Mouse (Mus musculus): ENCODE measurements at regions not wholly inside any gene's neighbourhood (a gene's known extent, or its start where the extent isn't known, plus 50 kb on each side); places are given as distances from the start of the nearest gene placed in this dataset.

GRCm38 (mm10) chr6:89040919-89041318, 138.9 kb downstream of the Tpra1 start:
- WGBS (ENCODE audit: insufficient replicate concordance), result 59% methylated on average over 4 of the region's 4 CpGs
- no peak for DNase-seq
- no peak for ATAC-seq (ENCODE audit: low read depth)

DNA sequence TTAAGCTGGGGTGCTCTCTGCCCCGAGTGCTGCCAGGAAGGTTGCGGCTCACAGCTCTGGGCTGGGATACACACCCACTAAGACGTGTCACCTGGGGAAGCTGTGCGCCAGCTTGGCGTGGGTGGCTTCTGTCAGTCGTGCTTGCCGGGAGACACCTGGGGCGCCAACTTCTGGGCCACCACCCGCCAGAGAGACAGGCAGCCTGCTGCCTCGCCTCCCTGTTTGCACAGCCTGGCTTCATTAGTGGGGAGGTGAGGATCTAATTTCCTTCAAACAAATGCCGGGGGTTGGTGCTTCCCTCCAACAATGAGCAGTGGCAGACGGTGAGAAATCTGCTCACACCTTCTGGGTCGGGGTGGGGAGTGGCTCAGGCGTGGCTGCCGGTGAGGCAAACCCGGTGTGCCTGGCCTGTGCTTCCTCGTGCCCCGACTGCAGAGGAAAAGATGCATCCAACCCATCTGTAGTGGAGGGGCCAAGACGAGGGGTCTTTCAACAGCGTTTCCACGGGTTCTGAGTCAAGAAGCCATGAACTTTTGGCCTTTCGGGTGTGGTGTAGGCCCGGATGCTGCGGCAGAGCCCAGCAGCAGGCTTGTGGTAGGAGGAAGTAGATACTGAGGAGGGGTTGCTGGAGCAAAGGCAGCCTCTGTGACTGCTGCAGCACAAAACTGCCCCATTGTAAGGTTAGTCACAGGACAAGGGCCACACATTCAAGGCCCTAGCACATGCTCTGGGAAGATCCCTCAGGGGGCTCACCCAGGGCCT, 140.6 kb downstream of the Tpra1 start:
- no peak for DNase-seq
- no peak for ATAC-seq (ENCODE audit: low read depth)
- H3K36me3 ChIP-seq, result no peaks in the 10 kb centered on the region
- no peak overlapping the region for H3K4me2 ChIP-seq
- no peak overlapping the region for H3K27ac ChIP-seq
- H3K9me3 ChIP-seq (replicated peaks), result no peaks in the 10 kb centered on the region
- no peaks in the 10 kb centered on the region for H3K4me1 ChIP-seq (replicated peaks)
- H3K9ac ChIP-seq, result no peak overlapping the region
- H3K27me3 ChIP-seq, result no peaks in the 10 kb centered on the region
- no peak overlapping the region for H3K4me3 ChIP-seq (replicated peaks)
- 18% methylated on average over 24 of the region's 24 CpGs for WGBS (ENCODE audit: insufficient replicate concordance)

More at GRCm38 (mm10) chr6:89040919-89041318, 138.9 kb downstream of the Tpra1 start:
- H3K4me2 ChIP-seq, result no peak overlapping the region
- H3K9ac ChIP-seq, result no peak overlapping the region
- no peaks in the 10 kb centered on the region for H3K4me1 ChIP-seq (replicated peaks)
- no peak overlapping the region for H3K4me3 ChIP-seq (replicated peaks)
- H3K36me3 ChIP-seq, result no peaks in the 10 kb centered on the region
- no peak overlapping the region for H3K27ac ChIP-seq
- H3K9me3 ChIP-seq (replicated peaks), result no peaks in the 10 kb centered on the region
- H3K27me3 ChIP-seq, result 0 out of 2 replicates have a peak, but pooled peaks cover 4% of the 10 kb centered on the region

DNA sequence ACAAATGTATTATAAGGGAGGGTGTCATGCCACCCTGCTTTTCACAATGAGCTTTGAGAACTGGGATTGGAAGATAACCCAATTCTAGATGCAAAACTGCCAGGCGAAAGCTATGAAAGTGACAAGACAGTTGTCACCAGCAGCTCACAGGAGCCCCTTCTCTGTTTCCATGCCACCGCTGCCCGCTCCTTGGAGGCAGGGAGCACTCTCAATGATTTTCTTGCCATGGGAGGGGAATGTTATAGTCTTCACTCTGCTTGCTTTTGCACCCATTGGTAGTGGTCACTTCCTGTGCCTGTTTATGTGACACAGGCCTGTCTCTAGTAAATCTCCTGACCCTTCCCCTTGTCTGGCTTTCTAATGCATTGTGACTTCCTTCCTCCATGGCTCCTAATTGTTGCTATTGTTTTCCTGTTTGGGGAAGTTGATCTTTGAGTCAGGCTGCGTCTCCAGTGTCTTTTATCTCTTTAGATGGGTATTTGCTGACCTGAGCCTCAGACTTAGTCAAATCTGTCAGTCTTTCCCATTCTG, 143.4 kb downstream of the Tpra1 start:
- H3K9ac ChIP-seq, result no peak overlapping the region
- ATAC-seq (ENCODE audit: low read depth) (no peak), DNase-seq (no peak)
- no peaks in the 10 kb centered on the region for H3K27me3 ChIP-seq
- no peaks in the 10 kb centered on the region for H3K36me3 ChIP-seq
- no peak overlapping the region for H3K27ac ChIP-seq
- no peaks in the 10 kb centered on the region for H3K9me3 ChIP-seq (replicated peaks)
- 45% methylated on average over 4 of the region's 4 CpGs for WGBS (ENCODE audit: insufficient replicate concordance)
- H3K4me1 ChIP-seq (replicated peaks), result no peaks in the 10 kb centered on the region
- H3K4me3 ChIP-seq (replicated peaks), result no peak overlapping the region
- H3K4me2 ChIP-seq, result no peak overlapping the region

GRCm38 (mm10) chr6:89046476-89046875, 144.4 kb downstream of the Tpra1 start:
- no peaks in the 10 kb centered on the region for H3K4me1 ChIP-seq (replicated peaks)
- 43% methylated on average over 2 of the region's 2 CpGs for WGBS (ENCODE audit: insufficient replicate concordance)

GRCm38 (mm10) chr6:89047629-89048332, 145.7 kb downstream of the Tpra1 start:
- Histone ChIP-seq H3K36me3 (no peaks in the 10 kb centered on the region), H3K27me3 (no peaks in the 10 kb centered on the region), H3K9me3 (replicated peaks) (no peaks in the 10 kb centered on the region), H3K9ac (no peak overlapping the region), H3K4me1 (replicated peaks) (no peaks in the 10 kb centered on the region), H3K4me2 (no peak overlapping the region), H3K4me3 (replicated peaks) (no peak overlapping the region), H3K27ac (no peak overlapping the region)
- ATAC-seq (ENCODE audit: low read depth) (no peak), DNase-seq (no peak)
- WGBS (ENCODE audit: insufficient replicate concordance), result 34% methylated on average over 6 of the region's 6 CpGs

More at GRCm38 (mm10) chr6:89046476-89046875, 144.4 kb downstream of the Tpra1 start:
- Histone ChIP-seq H3K27ac (no peak overlapping the region), H3K9me3 (replicated peaks) (no peaks in the 10 kb centered on the region), H3K4me2 (no peak overlapping the region), H3K27me3 (no peaks in the 10 kb centered on the region), H3K4me3 (replicated peaks) (no peak overlapping the region), H3K36me3 (no peaks in the 10 kb centered on the region), H3K9ac (no peak overlapping the region)
- DNase-seq (no peak), ATAC-seq (ENCODE audit: low read depth) (no peak)

DNA sequence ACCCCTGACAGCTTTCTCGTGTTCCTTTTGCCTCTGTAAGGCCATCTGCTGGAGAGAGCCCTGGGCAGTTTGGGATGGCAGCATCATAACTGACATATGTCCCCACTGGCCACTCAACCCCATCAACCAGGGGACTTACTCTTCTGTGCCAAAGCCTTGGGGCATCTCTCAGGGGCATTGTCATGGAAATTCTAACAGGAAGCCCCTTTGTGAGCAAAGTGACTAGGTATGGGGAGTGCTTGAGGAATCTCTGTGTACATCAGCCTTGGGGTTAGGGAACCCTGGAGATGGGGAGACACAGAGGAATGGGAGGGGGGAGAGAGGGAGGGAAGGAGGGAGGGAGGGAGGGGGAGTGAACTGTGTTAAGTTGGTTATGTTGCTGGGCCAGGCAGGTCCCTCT, 147.2 kb downstream of the Tpra1 start:
- no peak overlapping the region for H3K27ac ChIP-seq
- ATAC-seq (ENCODE audit: low read depth), result no peak
- no peak overlapping the region for H3K4me3 ChIP-seq (replicated peaks)
- no peak overlapping the region for H3K9ac ChIP-seq
- WGBS (ENCODE audit: insufficient replicate concordance), result 30% methylated on average over 1 of the region's 1 CpGs
- H3K4me1 ChIP-seq (replicated peaks), result no peaks in the 10 kb centered on the region
- no peak overlapping the region for H3K4me2 ChIP-seq
- H3K9me3 ChIP-seq (replicated peaks), result no peaks in the 10 kb centered on the region
- DNase-seq, result no peak
- no peaks in the 10 kb centered on the region for H3K36me3 ChIP-seq
- H3K27me3 ChIP-seq, result no peaks in the 10 kb centered on the region

DNA sequence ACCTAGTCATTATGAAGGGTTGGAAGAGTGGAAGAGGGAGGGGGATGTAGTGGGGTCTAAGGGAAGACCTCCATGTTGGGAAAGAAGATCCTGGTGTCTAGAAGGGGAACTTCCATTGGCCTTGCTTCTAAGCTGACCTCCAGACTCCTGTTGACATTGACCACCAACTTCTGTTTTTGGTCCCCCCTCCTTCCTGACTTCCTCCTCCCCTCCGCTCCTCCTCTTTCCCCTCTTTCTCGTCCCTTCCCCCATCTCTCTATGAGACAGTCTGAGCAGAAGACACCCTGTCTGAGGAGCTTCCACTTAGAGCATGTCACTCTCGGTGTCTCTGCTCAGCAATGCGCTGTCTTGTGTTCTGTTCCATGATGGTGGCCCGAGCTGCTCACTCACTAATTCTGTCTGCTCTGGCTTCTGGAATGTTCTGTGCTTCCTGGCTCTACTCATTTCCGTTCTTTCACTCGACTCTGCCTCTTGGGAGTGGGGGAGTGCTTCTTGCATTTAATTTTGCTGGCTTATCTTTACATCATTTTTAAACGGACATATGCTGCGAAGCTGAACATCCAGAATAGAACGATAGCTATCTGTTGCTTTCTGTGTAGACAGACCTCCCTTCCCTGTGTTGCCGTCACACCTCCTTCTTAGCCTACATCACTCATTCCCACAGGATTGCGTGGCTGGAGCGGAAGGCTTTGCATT, 148.7 kb downstream of the Tpra1 start:
- Histone ChIP-seq H3K27me3 (no peaks in the 10 kb centered on the region), H3K9ac (no peak overlapping the region), H3K27ac (no peak overlapping the region), H3K9me3 (replicated peaks) (no peaks in the 10 kb centered on the region), H3K36me3 (no peaks in the 10 kb centered on the region), H3K4me1 (replicated peaks) (no peaks in the 10 kb centered on the region), H3K4me3 (replicated peaks) (no peak overlapping the region), H3K4me2 (no peak overlapping the region)
- DNase-seq (no peak), ATAC-seq (ENCODE audit: low read depth) (no peak)
- 52% methylated on average over 13 of the region's 13 CpGs for WGBS (ENCODE audit: insufficient replicate concordance)

DNA sequence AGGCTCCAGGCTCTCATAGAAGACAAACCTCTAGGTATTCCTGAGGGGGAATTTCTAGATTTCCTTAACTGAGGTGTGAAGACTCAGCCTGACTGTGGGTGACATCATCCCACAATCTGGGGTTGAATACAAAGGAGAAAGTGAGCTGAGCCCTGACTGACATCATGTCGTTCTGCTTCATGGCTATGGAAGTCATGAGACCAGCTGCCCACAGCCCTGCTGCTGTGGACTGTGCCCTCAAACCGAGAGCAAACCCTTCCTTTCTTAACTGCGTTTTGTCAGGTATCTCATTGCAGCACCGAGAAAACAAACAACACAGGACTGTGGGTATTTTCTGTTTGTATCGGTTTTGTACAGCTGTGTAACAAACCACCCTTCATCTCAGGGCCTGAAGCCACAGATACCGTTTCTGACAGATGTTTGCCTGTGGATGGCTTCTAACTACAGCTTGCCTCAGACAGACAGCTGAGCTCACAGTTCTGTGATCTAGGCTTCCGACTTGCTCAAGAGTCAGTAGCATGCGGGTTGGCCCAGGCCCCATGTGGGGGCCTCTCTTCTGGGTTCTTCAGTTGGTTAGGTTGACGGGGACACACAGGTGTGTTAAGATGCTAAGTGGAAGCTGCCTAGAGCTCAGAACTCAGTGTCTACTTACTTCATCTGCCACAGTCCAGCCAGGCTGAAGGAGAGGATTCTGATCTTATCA, 150.9 kb downstream of the Tpra1 start:
- H3K9me3 ChIP-seq (replicated peaks), result no peaks in the 10 kb centered on the region
- no peaks in the 10 kb centered on the region for H3K27me3 ChIP-seq
- no peak overlapping the region for H3K27ac ChIP-seq
- WGBS (ENCODE audit: insufficient replicate concordance), result 61% methylated on average over 9 of the region's 9 CpGs
- H3K4me3 ChIP-seq (replicated peaks), result no peak overlapping the region
- H3K4me2 ChIP-seq, result no peak overlapping the region
- DNase-seq (no peak), ATAC-seq (ENCODE audit: low read depth) (no peak)
- H3K4me1 ChIP-seq (replicated peaks), result no peaks in the 10 kb centered on the region
- no peak overlapping the region for H3K9ac ChIP-seq
- H3K36me3 ChIP-seq, result no peaks in the 10 kb centered on the region

- Histone ChIP-seq H3K4me3 (replicated peaks) (no peak overlapping the region), H3K36me3 (no peaks in the 10 kb centered on the region), H3K27ac (no peak overlapping the region), H3K4me2 (no peak overlapping the region), H3K4me1 (replicated peaks) (no peaks in the 10 kb centered on the region), H3K27me3 (no peaks in the 10 kb centered on the region), H3K9ac (no peak overlapping the region), H3K9me3 (replicated peaks) (no peaks in the 10 kb centered on the region)
- WGBS (ENCODE audit: insufficient replicate concordance), result 77% methylated on average over 13 of the region's 13 CpGs
- ATAC-seq (ENCODE audit: low read depth) (no peak), DNase-seq (no peak)
Measured at GRCm38 (mm10) chr6:89054060-89054459, 152.0 kb downstream of the Tpra1 start.

DNA sequence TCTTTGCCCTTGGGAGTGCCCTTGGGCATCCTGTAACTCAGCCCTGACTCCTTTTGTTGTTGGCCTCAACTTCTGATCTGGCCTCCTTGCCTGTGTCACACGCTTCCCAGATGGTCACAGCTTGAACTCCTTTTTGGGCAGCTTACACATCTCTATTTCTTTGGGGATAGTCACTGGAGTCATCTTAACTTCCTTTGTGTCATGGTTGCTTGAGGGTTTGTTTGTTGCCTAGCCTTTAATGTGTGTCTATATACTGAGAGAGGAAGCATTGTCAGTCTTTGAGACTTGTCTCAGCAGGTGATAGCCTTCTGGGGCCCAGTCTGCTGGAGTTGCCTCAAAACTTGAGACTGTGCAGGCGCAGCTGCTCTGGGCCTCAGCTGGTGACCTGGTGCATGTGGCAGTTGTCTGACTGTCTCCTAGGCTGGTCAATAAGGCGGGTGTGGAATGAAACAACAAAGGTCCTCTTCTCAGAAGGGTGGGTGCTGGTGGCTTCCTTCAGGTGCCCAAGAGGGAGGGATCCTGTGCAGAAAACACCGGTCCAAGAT, 157.5 kb downstream of the Tpra1 start:
- Histone ChIP-seq H3K27ac (no peak overlapping the region), H3K27me3 (no peaks in the 10 kb centered on the region), H3K36me3 (no peaks in the 10 kb centered on the region), H3K9me3 (replicated peaks) (no peaks in the 10 kb centered on the region), H3K4me1 (replicated peaks) (no peaks in the 10 kb centered on the region), H3K9ac (no peak overlapping the region), H3K4me2 (no peak overlapping the region), H3K4me3 (replicated peaks) (no peak overlapping the region)
- ATAC-seq (ENCODE audit: low read depth), result no peak
- no peak for DNase-seq
- 59% methylated on average over 4 of the region's 4 CpGs for WGBS (ENCODE audit: insufficient replicate concordance)

Data from liver, embryonic 13.5 days (tissue).